Mouse (Mus musculus) heart, postnatal 14 days (tissue): Measurements from ENCODE around the gene Adarb2. TPM values are rescaled to one million over a fixed set of nuclear protein-coding genes. Genes with fewer than 3 reads are reported as not detected.
A peak's percentile ranks its signal among the peaks of the same experiment; 100 is the strongest.

Experiments used
- DNase-seq, 2 experiments: peaks; one replicate each; pipeline ENCODE4 v3.0.0; 2021 to 2022
- intact Hi-C: fragments of 180-260 bp; cut with DNase I; formaldehyde crosslinking; loops from one replicate; pipeline ENCODE4 v1.15.1; 2025
- total RNA-seq, 2 experiments: library from RNA; stranded (reverse); gene quantifications; 2 replicates each; pipeline ENCODE4 v1.2.3; 2021

The Adarb2 gene
- total RNA-seq, 2 experiments from 2014 or later, result not detected

GRCm38 (mm10) chr13:8769654-8770227 lies 567.1 kb downstream of the Adarb2 start:
- DNase-seq, result no peak
- intact Hi-C loops, result no loop called here

GRCm38 (mm10) chr13:8770616-8771015 lies 568.0 kb downstream of the Adarb2 start:
- no peak for DNase-seq
- intact Hi-C loops, result no loop called here

- peak; percentile 32 to 49 for DNase-seq
- intact Hi-C loops, result loop anchor here (5.0 kb wide), 1 partner anchor 1943 kb away; no protein-coding TSS in a partner anchor
These were observed 577.8 kb downstream of the Adarb2 start for GRCm38 (mm10) chr13:8780441-8780840.

- intact Hi-C loops, result loop anchor here (5.0 kb wide), 1 partner anchor 1945 kb away; no protein-coding TSS in a partner anchor
- no peak for DNase-seq
These were observed 580.0 kb downstream of the Adarb2 start for GRCm38 (mm10) chr13:8782636-8783035.

GRCm38 (mm10) chr13:8783686-8784307 lies 581.1 kb downstream of the Adarb2 start:
- DNase-seq, result no peak
- intact Hi-C loops, result loop anchor here (5.0 kb wide), 1 partner anchor 1946 kb away; no protein-coding TSS in a partner anchor

GRCm38 (mm10) chr13:8784308-8785061 lies 581.8 kb downstream of the Adarb2 start:
- no peak for DNase-seq
- intact Hi-C loops, result loop anchor here (5.0 kb wide), 1 partner anchor 1947 kb away; no protein-coding TSS in a partner anchor

- intact Hi-C loops, result no loop called here
- peak; percentile 27 to 40 for DNase-seq
These were observed 582.5 kb downstream of the Adarb2 start for GRCm38 (mm10) chr13:8785185-8785584.

- DNase-seq, result no peak
- intact Hi-C loops, result no loop called here
These were observed 590.6 kb downstream of the Adarb2 start for GRCm38 (mm10) chr13:8793217-8793616.

GRCm38 (mm10) chr13:8800576-8800975 lies 597.9 kb downstream of the Adarb2 start:
- DNase-seq, result no peak
- intact Hi-C loops, result no loop called here

- intact Hi-C loops, result no loop called here
- no peak for DNase-seq
These were observed 603.3 kb downstream of the Adarb2 start for GRCm38 (mm10) chr13:8805931-8806330.
